Mouse (Mus musculus) liver (tissue): Measurements from ENCODE around the gene Tmem248.
"Not testable (repeated sequence)": the region's sequence is repeated elsewhere in the genome, so short reads cannot be mapped to it uniquely, and the experiment has no call there.

Experiments
- DNase-seq: peaks from one replicate; pipeline ENCODE4 v3.0.0-alpha.2; 2020; ENCODE audit warnings: mixed read lengths

The Tmem248 gene

DNA sequence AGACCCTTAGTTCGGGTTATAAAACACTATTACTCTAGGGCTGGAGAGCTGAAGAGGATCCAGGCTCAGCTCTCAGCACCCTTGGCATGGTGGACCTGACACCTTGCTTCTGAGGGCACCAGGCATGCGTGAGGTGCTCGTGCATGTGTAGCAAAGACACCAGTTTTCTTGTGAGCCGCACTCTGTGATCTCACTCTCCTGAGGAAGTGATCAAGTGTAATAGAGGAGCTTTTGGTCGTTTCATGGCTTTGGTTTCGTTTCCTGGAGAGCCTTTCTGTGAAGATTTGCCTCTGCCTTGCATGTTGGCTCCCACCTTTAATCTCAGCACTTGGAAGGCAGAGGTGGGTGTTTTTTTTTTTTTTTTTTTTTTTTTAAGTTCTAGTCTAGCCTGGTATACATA, 12.3 kb upstream of the Tmem248 start:
- no peak for DNase-seq

DNA sequence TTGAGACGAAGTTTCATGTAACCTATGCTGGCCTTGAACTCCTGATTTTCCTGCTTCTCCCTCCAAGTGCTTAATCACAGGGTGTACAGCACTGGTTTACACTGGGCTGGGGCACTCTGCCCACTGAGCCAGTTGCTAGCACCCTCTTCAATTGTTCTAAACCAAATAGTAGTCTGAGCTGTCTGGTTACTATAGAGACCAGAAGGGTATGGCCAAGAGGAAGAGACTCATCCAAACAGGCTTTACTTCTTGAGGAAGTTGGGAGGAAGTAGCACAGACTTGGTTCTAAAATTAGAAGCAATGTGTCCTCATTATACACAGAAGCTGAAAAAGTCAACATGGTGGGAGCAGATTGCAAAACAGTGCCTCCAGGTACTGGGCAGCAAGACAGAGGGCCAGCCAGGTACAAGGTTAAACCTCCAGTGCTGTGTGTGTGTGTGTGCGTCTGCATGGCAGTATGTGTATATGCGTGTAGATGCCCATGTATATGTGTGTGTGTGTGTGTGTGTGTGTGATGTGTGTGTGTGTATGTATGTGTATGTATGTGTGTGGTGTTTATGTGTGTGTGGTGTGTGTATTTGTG, 11.3 kb upstream of the Tmem248 start:
- DNase-seq, result no peak

DNA sequence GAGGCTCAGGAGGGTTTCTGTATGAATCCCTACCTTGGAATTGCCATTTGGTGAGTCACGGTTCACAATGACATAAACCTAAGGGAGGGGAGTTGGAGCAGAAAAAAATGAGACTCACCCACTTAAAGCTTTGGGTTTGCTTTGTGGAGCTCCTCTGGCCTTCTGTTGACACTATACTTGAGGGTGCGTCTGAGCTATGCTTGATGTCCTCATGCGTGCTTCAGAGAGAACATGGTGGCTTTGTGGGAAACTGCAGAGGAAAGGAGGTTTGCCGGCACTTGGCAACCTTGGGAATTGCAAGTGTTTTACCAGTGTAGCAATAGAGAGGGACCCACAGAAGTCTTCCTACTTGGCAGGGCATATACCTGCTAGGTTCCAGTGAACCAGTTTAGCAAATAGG, 9.6 kb upstream of the Tmem248 start:
- no peak for DNase-seq

DNA sequence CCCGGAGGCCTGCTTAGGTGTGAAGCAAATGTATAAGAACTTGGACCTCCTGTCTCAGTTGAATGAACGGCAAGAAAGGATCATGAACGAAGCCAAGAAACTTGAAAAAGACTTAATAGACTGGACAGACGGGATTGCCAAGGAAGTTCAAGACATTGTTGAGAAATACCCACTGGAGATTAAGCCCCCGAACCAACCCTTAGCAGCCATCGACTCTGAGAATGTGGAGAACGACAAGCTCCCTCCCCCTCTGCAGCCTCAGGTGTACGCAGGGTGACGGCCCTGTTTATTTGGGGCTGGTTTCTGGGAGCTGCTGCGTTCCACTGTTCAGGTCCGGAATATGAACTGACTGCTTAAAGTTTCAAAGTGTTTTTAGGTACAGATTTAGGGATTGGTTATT, 3.9 kb upstream of the Tmem248 start:
- DNase-seq, result no peak

DNA sequence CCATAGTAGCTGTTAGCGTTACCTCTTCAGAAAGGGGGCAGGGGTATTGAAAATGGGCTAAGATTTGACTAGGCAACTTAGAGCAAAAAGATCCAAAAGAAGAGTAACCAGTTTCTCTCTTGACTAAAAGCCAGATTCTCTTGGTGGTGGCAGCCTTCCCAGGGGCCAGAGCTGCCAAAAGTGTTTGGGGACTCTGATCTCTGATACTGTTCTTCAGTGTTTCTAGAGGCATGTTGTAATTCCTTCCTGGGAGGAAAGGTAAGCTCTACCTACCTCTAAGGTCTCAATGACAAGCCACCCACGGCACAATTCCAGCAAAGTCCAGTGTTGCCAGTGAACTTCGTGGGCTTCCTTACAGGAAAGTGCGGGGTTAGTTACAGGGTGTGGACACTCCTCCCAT, 525 bp downstream of the Tmem248 start:
- DNase-seq, result no peak

DNA sequence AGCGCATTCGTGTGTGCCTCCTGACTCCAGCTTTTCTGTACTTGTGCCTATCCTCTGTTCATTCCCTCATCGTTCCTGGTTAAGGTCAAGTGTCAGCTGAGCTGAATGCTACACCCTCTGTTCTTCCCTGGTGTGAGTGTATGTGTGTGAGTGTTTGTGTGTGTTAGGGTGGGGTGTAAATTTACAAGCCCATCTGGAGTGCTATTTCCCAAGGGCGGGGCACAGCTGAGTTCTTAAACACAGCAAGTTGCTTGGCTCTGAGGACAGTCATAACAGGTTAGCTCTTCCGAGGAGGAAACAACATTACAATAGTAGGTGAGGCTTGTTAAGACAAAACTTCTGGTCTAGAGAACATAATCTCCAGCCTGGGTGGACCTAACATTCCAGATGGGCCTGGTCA, 1.5 kb downstream of the Tmem248 start:
- no peak for DNase-seq

DNA sequence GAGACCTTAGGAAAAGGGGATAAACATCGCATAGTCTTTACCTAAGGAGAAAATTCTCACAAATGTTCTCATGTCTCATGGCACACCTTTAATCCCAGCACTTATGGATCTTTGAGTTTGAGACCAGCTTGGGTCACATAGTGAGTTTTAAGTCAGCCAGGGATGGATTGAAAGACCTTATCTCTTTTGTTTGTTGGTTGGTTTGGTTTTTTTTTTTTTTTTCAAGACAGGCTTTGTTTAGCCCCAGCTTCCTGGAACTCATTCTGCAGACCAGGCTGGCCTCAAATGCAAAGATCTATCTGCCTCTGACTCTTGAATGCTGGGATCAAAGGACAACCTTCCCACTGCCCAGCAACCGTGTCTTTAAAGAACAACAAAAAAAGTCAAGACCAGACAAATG, 4.4 kb downstream of the Tmem248 start:
- DNase-seq, result no peak

DNA sequence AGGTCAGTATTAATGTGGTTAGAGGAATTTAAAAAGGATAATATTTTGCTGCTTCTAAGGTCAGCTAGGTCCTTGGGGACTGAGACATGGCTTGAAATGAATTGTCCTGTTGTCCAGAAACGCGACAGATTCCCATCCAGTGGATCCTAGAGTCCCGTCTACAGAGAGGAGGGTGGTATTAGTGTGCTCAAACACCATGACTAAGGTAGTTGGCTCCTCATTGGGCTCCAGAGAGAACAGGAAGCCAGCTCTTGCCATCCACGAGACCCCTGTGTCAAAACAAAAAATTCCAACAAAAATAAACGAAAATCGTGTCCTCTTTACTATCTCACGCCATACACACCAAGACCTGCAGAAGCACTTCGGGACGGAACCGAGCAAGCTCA, 4.9 kb downstream of the Tmem248 start:
- no peak for DNase-seq

DNA sequence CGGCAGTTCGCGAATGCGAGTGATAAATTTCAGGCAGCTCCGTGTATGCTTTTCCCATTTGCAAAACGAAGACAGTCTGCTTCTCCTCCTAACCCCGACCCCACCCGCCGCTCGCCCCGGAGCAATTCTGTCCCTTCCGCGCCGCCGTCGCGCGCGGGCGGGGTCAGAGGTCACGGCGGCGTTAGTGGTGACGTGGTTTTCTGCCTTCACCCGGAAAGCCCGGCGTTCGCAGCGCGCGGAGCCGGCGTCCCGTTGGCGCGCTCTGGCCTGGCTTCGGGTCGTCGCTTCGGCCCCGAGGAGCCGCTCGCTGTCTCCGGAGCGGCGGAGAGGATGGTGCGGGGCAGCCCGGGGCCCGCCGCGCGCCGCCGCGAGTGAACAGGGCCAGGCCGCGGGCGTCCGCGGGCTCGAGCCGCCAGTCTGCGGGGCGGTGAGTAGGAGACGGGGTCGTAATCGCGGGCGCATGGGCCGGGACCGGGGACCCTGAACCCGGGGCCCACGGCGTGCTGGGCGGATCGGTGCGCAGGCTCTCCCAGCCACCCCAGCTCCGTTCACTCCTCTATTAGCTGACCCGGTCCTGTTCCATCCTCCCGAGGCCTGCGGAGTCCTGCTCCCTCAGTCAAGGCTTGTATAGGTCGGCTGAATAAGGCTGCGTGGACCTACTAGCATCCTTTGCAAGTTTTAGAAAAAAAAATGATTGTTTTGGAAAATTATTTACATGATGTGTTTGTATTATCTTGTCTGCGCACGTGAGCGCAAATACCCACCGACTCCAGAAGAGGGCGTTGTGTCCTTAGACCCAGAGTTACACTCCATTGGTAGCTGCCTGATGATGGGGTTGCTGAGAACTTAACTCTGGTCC, 5.5 kb downstream of the Tmem248 start:
- DNase-seq, result peak; percentile 93

DNA sequence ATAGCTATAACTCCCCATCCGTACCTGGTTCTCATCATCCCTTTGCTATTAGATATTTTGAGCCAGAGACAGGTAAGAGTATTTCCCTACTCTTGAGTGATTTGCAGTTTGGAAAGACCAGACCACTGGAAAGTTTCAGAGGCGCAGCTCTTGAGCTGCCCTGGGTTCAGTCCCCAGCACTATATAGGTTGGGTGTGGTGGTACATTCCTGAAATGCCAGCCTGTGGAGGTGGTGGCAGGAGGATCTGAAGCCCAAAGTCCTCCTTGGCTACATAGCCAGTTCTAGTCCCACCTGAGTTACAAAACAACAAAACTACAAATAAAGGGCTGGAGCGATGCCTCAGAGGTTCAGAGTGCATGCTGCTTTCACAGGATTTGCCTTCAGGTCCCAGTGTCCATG, 9.9 kb downstream of the Tmem248 start:
- no peak for DNase-seq

DNA sequence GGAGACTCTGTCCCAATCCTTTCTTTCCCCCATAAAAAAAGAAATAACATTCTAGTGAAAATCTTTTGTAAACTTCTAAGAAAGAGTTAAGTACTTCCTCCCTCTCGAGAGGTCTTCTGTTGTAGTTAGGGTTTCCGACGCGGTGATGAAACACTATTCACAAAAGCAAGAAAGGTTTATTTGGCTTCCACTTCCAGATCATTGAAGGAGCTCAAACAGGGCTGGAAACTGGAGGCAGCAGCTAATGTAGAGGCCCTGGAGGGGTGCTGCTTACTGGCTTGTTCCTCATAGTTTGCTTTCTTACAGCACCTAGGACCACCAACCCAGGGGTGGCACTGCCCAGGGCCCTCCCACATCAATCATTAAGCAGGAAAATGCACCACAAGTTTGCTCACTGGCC, 11.2 kb downstream of the Tmem248 start:
- no peak for DNase-seq

DNA sequence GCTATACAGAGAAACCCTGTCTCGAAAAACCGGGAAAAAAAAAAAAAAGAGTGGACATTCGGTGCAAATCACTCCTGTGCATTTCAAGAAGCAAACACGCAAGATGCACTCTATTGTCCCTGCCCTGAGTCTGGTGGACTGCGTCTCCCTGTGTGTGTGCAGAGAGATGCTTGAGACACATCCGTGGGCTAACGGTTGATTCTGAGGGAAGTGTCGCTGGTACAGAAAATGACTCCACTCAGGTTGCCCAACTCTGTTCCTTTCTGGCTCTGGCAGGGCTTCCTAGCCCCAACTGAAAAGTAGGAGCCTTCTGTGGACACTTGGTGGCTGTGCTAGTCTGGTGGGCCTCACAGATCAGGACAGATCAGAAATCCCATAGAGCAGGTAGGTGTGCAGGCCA, 19.4 kb downstream of the Tmem248 start:
- no peak for DNase-seq

DNA sequence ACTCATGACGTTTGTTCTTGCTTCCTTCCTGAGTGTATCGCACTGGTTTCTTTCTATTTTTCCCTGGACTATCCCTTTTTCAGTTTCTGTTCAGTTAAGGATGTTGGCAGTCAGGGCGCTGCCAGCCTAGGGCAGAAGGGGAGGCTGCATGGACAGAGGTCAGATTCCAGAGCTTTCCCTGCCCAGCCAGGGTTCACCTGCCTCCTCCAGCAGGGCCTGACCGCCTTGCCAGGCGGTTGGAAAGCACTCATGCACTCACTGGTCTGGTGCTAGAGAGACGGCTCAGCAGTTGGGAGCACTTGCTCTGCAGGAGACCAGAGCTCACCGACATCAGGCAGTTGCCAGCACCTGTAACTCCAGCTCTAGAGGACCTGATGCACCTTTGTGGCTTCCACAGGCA, 22.4 kb downstream of the Tmem248 start:
- DNase-seq, result no peak

DNA sequence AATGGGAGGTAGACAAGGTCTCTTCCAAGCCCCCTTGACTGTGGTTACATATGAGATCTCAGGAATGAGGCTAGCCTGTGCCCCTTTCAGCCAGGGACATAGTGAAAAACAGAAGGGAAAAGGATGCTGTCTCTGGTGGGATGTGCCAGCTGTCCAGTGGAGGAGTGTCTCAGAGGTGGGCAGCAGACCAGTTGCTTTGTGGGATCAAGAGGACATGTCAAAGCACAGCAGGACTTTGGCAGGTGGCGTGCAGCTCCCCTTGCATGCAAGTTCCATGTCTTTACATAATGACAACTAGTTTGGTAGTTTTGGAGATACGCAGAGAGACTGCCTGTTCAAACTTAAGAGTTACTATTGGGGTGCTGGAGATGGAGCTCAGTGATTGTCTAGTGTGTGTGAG, 23.0 kb downstream of the Tmem248 start:
- no peak for DNase-seq

DNA sequence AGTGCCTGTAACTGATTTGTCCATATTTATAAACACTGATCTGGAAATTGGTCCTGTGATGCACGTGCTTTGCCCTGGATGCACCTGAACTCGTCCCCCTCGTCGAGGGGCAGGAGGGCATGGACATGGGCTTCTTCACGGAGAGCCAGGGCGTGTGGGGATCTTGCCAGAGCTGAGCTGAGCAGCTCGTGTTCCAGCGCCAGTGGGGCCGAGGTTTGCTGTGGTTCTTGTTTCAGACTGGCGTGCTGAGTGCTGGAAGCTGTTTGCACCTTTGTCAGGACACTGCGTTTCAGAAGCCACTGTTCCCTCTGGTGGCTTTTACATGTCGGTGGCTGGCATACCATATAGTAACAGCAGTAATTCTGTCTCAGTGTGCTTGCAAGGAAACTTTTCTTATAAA, 24.5 kb downstream of the Tmem248 start:
- no peak for DNase-seq

DNA sequence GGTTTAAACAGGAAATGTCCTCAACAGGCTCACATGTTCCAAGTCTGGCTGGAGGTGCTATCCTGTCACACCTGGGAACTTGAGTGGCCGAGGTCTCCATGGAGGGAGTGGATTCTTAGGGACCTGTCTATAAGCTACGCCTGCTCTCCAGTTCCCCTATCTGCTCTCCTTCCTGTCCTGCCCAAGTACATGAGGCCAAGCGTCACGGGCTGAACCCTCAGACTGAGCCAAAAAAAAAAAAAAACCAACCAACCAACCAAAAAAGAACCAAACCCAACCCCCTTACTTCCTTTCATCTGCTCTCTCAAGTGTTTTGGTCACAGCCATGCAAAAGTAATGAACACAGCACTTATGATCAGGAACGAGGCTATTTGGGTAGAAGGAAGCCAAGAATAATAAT, 30.9 kb downstream of the Tmem248 start:
- no peak for DNase-seq

DNA sequence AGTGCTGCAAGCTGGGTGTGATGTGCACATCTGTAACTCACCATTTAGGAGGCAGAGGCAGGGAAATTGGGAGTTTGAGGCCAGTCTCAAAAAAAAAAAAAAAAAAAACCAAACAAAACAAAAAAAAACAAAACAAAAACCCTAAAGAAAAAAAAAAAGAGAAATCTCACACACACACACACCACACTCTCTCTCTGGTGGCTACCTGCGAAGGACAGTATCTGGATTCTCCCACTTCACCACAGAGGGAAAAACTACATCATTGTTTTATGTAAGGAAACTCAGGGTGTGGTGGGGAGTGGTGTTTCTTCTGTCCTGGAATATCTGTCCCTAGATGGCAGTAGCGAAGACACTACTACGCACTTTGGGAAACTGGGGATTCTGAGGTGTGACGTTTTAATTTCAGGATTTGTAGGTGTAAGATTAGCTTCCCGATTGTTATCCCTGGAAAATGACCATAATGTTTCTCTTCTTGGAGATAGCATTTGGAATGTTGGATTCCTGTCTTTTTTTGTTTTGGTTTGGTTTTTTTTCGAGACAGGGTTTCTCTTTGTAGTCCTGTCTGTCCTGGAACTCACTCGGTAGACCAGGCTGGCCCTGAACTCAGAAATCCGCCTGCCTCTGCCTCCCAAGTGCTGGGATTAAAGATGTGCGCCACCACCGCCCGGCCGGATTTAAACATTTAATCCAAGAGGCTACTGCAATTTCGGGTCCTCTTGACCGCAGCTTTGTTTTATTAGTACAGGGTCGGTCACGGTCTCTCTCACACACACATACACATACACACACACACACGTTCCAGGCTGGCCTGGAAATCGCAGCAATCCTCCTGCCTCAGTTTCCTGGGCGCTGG, 37.5 kb downstream of the Tmem248 start:
- peak; percentile 17 for DNase-seq

DNA sequence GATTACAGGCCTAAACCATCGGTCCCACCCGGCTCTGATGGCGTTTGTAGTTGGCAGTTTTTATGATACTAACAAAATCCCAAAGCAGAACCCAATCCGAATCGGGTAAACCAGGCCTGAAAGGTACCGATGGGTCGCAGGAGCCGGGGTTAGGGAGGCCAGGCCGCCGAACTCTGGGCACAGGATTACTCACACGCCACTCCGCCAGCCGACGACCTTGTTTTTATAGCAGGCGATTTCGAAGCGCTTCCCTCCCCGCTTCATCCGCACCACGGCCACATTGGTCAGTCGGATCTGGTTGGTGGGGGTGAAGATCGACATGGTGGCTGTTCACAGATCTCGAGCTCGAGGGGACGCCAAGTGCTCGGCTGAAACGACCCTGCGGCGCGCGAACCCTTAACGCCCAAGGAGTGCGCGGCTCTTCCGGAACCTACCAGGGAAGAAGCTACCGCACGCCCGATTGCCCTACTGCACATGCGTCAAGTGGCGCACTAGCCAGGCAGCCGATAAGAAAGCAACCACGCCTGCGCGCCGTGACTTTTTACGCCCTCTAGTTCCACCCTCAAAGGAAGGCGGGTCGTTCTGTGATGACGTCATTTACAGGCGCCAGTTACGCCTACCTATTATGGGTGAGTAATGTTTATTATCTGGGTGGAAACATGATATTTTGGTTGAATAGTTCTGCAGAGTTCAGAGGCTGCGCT, 38.3 kb downstream of the Tmem248 start, which contains the start of the genes Sbds and Tyw1:
Gene Sbds, minus strand, starts transcription at position 514 of the 704 bp plus-strand sequence.
Gene Tyw1, plus strand, starts transcription at position 603 of the 704 bp plus-strand sequence.
- peak; percentile 99 for DNase-seq

DNA sequence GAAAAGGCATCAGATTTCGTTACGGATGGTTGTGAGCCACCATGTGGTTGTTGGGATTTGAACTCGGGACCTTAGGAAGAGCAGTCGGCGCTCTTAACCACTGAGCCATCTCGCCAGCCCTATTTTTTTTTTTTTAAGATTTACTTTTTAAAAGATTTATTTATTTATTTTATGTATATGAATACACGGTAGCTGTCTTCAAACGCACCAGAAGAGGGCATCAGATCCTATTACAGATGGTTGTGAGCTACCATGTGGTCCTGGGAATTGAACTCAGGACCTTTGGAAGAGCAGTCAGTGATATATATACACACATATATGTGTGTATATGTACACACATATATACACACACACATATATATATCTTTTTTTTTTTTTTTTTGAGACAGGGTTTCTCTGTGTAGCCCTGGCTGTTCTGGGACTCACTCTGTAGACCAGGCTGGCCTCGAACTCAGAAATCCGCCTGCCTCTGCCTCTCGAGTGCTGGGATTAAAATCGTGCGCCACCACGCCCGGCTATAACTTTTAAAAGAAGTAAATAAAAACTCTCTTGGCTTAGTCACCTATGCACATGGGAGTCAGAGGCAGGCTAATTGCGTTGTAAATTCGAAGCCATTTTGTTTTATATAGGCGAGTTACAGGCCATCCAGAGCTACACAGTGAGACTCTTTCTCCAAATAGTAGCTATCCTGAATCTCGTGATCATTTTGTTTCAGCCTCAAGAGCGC, 39.1 kb downstream of the Tmem248 start:
- DNase-seq, result not testable (repeated sequence)

DNA sequence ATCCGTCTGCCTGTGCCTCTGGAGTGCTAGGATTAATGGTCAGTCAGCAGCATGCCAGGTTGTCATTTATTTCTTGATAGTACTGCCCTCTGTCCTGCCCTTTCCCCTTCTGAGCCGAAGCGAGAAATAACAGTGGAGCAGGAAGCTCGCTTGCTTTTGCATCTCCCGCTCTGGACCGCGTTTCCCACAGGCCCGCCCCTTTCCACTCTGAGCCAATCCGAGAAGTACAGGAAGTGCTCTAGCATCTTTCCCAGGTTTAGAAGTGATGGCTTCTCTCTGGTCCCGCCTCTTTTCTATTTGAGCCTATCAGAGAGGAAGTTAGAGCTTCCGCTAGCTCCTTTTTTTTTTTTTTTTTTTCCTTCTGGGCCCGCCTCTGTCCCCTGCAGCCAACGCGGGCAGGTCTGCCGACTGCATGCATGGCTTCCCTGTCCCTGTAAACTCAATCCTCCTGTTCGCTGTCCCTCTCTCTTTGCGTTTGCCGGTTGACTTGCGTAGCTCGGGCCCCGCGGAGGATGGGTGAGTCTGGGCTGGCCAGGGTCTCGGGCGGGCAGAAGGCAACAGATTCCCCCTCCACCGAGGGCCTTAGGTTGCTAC, 39.9 kb downstream of the Tmem248 start:
- peak; percentile 94 for DNase-seq

DNA sequence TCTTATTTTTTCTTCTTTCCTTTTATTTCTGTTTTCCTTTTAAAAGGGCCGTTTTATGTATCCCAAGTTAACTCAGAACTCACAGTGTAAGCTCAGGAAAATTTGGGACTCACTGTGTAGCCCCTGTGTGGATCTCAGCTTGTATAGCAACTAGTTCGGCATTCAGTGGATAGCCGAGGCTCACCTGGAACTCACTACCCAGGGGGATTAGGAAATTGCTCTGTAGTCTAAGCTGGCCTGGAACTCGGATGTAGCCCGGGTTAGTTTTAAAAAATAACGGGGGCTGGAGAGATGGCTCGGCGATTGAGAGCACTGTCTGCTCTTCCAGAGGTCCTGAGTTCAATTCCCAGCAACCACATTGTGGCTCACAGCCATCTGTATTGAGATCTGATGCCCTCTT, 40.4 kb downstream of the Tmem248 start:
- DNase-seq, result no peak

DNA sequence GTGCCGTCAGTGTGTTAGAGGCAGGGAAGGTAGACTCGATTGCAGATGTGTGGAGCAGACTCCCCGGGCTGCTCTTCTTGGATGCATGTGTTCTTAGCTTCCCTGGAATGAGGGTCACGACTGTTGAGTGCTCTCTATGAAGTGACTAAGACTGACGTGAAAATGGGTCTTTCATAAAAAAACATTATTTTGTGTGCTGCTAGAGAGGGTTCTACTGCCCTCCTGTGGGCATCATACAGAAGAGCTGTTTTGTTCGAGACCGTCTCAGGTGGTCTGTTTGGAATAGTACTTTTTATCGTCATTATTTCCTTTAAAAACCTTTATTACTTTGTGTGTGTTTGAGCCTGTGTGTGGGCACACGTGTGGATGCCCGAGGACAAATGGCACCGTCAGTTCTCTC, 46.6 kb downstream of the Tmem248 start:
- no peak for DNase-seq
